Mouse (Mus musculus) cerebellum, adult 2 months (tissue): ENCODE results near the gene Asic5.

Experiments
- CTCF ChIP-seq: fragments of 200-500 bp; IDR thresholded peaks from 2 replicates; pipeline ENCODE4 v1.5.1; 2011; ENCODE audit warnings: low read depth, mild to moderate bottlenecking, control low read depth, low read length, moderate library complexity, borderline replicate concordance; ENCODE audit not compliant: insufficient read depth
- POLR2A ChIP-seq: fragments of 200-500 bp; IDR thresholded peaks from 2 replicates; pipeline ENCODE4 v1.6.1; 2011; ENCODE audit warnings: low read length, control low read depth, borderline replicate concordance; ENCODE audit not compliant: insufficient read depth

DNA sequence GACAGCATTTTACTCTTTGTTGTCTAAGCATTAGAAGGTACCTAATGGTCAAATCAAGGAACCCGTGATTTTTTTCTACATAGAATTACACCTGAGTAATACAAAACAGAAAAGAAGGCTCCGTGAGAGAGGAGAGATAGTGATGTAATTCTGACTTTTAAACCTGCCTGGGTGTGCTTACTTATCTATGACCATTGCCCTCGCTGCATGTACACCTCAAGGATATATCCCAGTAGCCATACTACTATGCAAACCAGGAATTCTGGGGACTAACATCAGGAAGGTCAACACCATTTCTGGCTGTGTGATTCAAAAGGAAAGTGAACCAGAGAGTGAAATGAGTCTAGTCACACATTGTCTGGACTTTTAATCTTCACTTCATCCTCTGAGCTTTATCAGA, 39.7 kb upstream of the Asic5 start:
- TF ChIP-seq POLR2A (no peak), CTCF (no peak)
